Mouse (Mus musculus): Measurements from ENCODE around the gene Rassf5. TPM values are rescaled to one million over a fixed set of nuclear protein-coding genes. Genes with fewer than 3 reads are reported as not detected.

The Rassf5 gene
- polyA plus RNA-seq, 1 experiment = 98.8 TPM

- peaks cover 3% of the 10 kb centered on the region; the same call in 1 of the 2 replicates for H3K4me1 ChIP-seq (replicated peaks; ENCODE audit: control insufficient read depth, insufficient read depth, low read length)
- H3K4me3 ChIP-seq (ENCODE audit: control insufficient read depth, insufficient read depth, low read length) = no peak overlapping the region
- no peak for DNase-seq
- no peak for TF ChIP-seq POLR2A (IDR thresholded peaks at IDR 0.05; ENCODE audit: control insufficient read depth, extremely low read depth, insufficient read depth, low read length, poor library complexity)
- no peak for TF ChIP-seq CTCF (IDR thresholded peaks at IDR 0.05; ENCODE audit: borderline replicate concordance, control insufficient read depth, extremely low read depth, insufficient read depth, low read length, poor library complexity)
- 25% methylated on average over 2 of the region's 2 CpGs for WGBS
- H3K36me3 ChIP-seq (ENCODE audit: control insufficient read depth, insufficient read depth, low read length) = no peaks in the 10 kb centered on the region
- no peaks in the 10 kb centered on the region for H3K27me3 ChIP-seq (ENCODE audit: control insufficient read depth, insufficient read depth, low read length)
- H3K27ac ChIP-seq (ENCODE audit: control insufficient read depth, insufficient read depth, low read length) = no peak overlapping the region
Observed at GRCm38 (mm10) chr1:131141449-131141848, 103.6 kb downstream of the Rassf5 start.

DNA sequence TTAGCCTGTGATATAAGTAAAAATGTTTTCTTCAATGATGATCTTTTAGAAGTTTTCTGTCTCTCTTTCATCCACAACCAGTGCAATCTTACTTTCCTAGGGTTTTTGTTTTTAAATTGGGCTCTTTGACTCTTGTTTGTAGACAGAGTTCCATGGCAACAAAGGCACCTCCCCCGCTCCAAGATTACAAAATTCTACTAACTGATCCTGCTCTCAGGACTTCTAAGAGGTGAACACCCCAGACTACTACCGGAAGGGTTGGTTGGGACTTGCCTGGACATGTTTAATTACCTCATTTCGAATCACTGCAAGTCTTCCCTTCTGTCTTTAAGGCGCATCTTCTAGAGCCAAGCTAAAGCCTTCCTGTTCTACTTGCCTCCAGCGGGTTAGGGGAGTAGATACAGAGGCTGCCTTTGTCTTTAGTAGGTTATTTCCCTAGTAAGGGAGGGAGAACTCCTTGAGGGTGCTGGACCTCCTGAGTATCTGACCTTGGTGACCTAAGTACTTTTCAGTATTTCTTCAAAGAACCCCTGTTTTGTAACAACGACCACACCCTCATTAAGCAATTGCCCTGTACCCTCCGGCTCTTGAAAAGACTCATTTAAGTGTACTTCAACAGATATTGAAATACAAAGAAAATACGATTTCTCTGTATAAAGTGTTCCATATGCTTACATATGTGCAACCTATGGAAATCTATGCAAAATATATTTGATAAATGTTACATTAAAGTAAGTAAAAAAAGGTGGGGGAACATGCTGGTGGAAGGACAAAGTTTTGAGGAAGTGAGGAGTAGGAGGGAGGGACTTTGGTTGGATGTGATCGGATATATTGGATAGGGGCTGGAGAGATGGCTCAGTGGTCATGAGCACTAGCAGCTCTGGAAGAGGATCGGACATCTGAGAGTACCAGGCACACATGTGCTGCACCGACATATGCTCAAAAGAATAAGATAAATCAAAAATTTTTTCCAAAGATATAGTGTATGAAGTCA, 105.7 kb downstream of the Rassf5 start:
- H3K4me3 ChIP-seq (ENCODE audit: control insufficient read depth, insufficient read depth, low read length) = no peak overlapping the region
- H3K4me1 ChIP-seq (replicated peaks; ENCODE audit: control insufficient read depth, insufficient read depth, low read length) = peaks cover 14% of the 10 kb centered on the region
- 78% methylated on average over 11 of the region's 11 CpGs for WGBS
- DNase-seq = no peak
- no peaks in the 10 kb centered on the region for H3K27me3 ChIP-seq (ENCODE audit: control insufficient read depth, insufficient read depth, low read length)
- no peaks in the 10 kb centered on the region for H3K36me3 ChIP-seq (ENCODE audit: control insufficient read depth, insufficient read depth, low read length)
- TF ChIP-seq POLR2A (IDR thresholded peaks at IDR 0.05; ENCODE audit: control insufficient read depth, extremely low read depth, insufficient read depth, low read length, poor library complexity) = no peak
- no peak for TF ChIP-seq CTCF (IDR thresholded peaks at IDR 0.05; ENCODE audit: borderline replicate concordance, control insufficient read depth, extremely low read depth, insufficient read depth, low read length, poor library complexity)
- H3K27ac ChIP-seq (ENCODE audit: control insufficient read depth, insufficient read depth, low read length) = no peak overlapping the region

DNA sequence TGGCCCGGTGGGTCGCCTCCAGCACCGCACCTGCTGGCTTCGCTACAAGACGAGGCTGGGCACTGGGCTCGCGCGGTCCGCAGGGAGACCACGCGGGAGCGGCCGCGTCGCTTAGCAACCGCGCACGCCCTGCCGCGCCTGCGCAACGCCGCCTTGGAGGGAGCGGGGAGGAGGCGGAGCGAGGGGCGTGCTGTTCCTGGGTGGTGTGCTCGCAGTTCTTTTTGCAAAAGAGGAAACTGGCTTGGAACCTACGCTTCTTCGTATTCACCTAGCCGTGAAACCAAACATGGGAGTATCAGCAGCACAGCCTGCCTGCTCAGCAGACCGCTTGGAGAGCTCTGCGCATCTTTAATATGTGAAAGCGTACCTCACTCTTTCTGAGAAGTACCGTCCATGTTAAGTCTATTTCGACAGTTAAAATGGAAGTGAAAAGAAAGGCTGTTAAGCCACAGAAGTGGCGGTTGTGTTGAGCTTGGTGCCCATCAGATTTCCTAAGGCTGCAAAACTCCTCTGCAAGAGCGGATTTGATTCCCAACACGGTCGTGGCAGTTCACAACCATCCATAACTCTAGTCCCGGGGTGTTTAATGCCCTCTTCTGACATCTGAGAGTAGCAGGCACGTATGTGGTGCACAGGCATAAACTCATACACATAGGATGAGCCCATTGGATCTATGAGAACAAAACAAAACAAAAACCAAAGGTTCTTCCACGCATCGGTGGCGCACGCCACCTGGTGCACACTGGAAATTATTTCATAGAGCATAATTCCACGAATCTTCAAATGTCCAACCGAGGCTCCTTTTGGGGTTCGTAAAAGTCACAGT, 106.7 kb downstream of the Rassf5 start, which contains the start of gene Dyrk3:
Gene Dyrk3, minus strand, starts transcription at position 150 of the 826 bp plus-strand sequence.
- peak within 1 kb of the TSS; percentile 83 for H3K27ac ChIP-seq (ENCODE audit: control insufficient read depth, insufficient read depth, low read length)
- H3K4me3 ChIP-seq (ENCODE audit: control insufficient read depth, insufficient read depth, low read length) = peak within 1 kb of the TSS; percentile 75
- WGBS = under 1% methylated on average over 49 of the region's 49 CpGs
- no peaks in the 10 kb centered on the region for H3K36me3 ChIP-seq (ENCODE audit: control insufficient read depth, insufficient read depth, low read length)
- DNase-seq = peak; percentile 92
- no peaks in the 10 kb centered on the region for H3K27me3 ChIP-seq (ENCODE audit: control insufficient read depth, insufficient read depth, low read length)
- 0 out of 2 replicates have a peak, but pooled peaks have one; percentile 30 for TF ChIP-seq POLR2A (IDR thresholded peaks at IDR 0.05; ENCODE audit: control insufficient read depth, extremely low read depth, insufficient read depth, low read length, poor library complexity)
- TF ChIP-seq CTCF (IDR thresholded peaks at IDR 0.05; ENCODE audit: borderline replicate concordance, control insufficient read depth, extremely low read depth, insufficient read depth, low read length, poor library complexity) = 0 out of 2 replicates have a peak, but pooled peaks have one; percentile 19
- peaks cover 14% of the 10 kb centered on the region for H3K4me1 ChIP-seq (replicated peaks; ENCODE audit: control insufficient read depth, insufficient read depth, low read length)

DNA sequence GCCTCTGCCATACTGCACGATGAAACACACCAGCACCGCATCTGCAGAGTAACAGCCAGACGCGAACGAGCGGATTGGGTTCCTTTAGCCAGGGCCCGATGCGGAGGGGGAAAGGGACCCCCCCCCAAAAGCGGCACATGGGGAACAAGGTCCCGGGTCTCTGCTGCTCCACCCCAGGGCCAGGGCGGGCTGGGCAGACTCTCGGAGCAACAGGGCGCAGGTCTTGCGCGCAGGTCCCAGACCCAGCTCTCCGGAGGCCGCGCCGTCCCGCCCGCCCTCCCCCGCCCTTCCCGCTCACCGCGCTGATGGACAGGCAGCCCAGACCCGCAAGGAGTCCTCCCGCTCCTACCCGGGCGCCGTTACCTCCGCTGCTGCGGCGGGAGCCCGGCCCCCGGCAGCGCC, 107.3 kb downstream of the Rassf5 start:
- TF ChIP-seq CTCF (IDR thresholded peaks at IDR 0.05; ENCODE audit: borderline replicate concordance, control insufficient read depth, extremely low read depth, insufficient read depth, low read length, poor library complexity) = no peak
- no peak for TF ChIP-seq POLR2A (IDR thresholded peaks at IDR 0.05; ENCODE audit: control insufficient read depth, extremely low read depth, insufficient read depth, low read length, poor library complexity)
- H3K4me1 ChIP-seq (replicated peaks; ENCODE audit: control insufficient read depth, insufficient read depth, low read length) = peaks cover 14% of the 10 kb centered on the region
- WGBS = 1% methylated on average over 31 of the region's 36 CpGs
- H3K4me3 ChIP-seq (ENCODE audit: control insufficient read depth, insufficient read depth, low read length) = peak overlapping the region; percentile 75
- no peak overlapping the region for H3K27ac ChIP-seq (ENCODE audit: control insufficient read depth, insufficient read depth, low read length)
- no peaks in the 10 kb centered on the region for H3K36me3 ChIP-seq (ENCODE audit: control insufficient read depth, insufficient read depth, low read length)
- no peaks in the 10 kb centered on the region for H3K27me3 ChIP-seq (ENCODE audit: control insufficient read depth, insufficient read depth, low read length)
- no peak for DNase-seq

DNA sequence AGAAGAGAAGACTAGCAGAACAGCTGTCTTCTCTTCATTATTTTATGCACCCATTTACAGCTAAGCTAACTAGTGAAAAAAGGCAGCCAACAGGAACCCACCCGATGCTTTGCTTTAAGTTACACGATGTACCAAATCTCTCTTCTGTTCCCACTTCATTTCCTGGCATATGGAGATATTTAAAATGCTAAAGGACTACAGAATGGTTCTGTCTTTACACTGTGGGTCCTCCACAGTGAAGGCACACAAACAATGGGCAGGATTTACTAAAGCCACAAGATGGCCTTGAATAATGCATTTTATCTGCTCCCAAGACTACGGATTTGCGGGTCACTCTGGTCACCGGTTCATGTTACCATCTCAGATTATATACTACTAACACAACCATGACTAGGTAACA, 107.9 kb downstream of the Rassf5 start:
- H3K4me1 ChIP-seq (replicated peaks; ENCODE audit: control insufficient read depth, insufficient read depth, low read length) = peaks cover 14% of the 10 kb centered on the region
- H3K27me3 ChIP-seq (ENCODE audit: control insufficient read depth, insufficient read depth, low read length) = no peaks in the 10 kb centered on the region
- H3K36me3 ChIP-seq (ENCODE audit: control insufficient read depth, insufficient read depth, low read length) = no peaks in the 10 kb centered on the region
- no peak overlapping the region for H3K4me3 ChIP-seq (ENCODE audit: control insufficient read depth, insufficient read depth, low read length)
- DNase-seq = no peak
- no peak overlapping the region for H3K27ac ChIP-seq (ENCODE audit: control insufficient read depth, insufficient read depth, low read length)
- TF ChIP-seq CTCF (IDR thresholded peaks at IDR 0.05; ENCODE audit: borderline replicate concordance, control insufficient read depth, extremely low read depth, insufficient read depth, low read length, poor library complexity) (no peak), POLR2A (IDR thresholded peaks at IDR 0.05; ENCODE audit: control insufficient read depth, extremely low read depth, insufficient read depth, low read length, poor library complexity) (no peak)
- 39% methylated on average over 5 of the region's 5 CpGs for WGBS
